Mouse (Mus musculus) skeletal muscle tissue, adult 2 months (tissue): Measurements from ENCODE around the gene Plcxd3.
"Not testable (repeated sequence)": the region's sequence is repeated elsewhere in the genome, so short reads cannot be mapped to it uniquely, and the experiment has no call there.

Source experiments
- DNase-seq: peaks from one replicate; pipeline ENCODE4 v3.0.0-alpha.2; 2012; ENCODE audit warnings: low read depth, low spot score

The Plcxd3 gene

GRCm38 (mm10) chr15:4559121-4559520, 183.8 kb downstream of the Plcxd3 start:
- DNase-seq = no peak

GRCm38 (mm10) chr15:4561431-4561970, 186.2 kb downstream of the Plcxd3 start:
- DNase-seq = peak; percentile 4

DNA sequence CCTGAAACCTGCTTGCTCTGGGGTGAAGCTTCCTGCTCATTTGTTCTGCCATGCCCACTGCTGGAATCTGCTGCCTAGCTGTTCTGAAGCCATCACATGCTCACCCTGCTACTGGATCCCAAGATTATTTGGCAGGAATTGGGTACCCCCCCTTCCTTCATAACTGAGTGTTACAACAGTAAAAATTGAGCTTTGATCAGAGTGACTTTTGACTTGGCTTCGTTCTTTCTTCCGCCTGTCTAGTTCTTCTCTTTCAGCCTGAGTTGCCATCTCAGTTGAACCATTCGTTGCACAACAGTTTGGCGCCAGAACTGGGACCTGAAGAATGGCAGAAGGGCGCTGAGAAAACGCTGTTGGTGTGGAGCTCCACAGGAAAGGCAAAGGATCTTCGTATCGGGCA, 220.2 kb downstream of the Plcxd3 start:
- DNase-seq = not testable (repeated sequence)

GRCm38 (mm10) chr15:4598661-4599060, 223.4 kb downstream of the Plcxd3 start:
- DNase-seq = not testable (repeated sequence)

GRCm38 (mm10) chr15:4599331-4599730, 224.0 kb downstream of the Plcxd3 start:
- not testable (repeated sequence) for DNase-seq

DNA sequence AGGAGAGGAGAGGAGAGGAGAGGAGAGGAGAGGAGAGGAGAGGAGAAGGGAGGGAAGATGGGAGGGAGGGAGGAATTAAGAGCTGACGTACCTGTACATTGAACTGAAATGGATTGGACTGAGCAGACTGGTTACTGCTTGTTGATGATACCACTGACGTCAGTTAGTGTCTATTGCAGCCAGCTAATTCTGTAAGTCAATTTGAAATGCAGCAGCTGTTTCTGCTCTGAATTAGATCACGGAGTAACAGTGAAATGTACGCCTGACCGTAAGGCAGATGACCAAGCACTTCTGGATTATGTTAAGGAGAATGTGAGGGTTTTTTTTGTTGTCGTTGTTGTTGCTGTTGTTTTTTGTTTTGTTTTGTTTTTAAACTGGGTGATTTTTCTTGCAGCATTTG, 230.3 kb downstream of the Plcxd3 start:
- DNase-seq = no peak
